Mouse (Mus musculus) MEL (cell line): Measurements from ENCODE around the gene Scn8a.

ENCODE experiments used
- CTCF ChIP-seq, 3 experiments: IDR thresholded peaks in 2 of 3; conservative IDR thresholded peaks in 1 of 3; 2 replicates each; pipeline ENCODE4 v1.5.1; 2011 to 2012; ENCODE audit warnings: low read length in 3 of 3, low read depth in 2 of 3, mild to moderate bottlenecking in 2 of 3, improper control_type of control experiment in 1 of 3, inconsistent platforms in 1 of 3, mixed read lengths in 1 of 3, moderate library complexity in 1 of 3; ENCODE audit not compliant: control insufficient read depth in 1 of 3, insufficient read depth in 1 of 3, poor library complexity in 1 of 3, severe bottlenecking in 1 of 3
- EP300 ChIP-seq, 2 experiments: IDR thresholded peaks; 2 replicates each; pipeline ENCODE4 v1.6.1; 2011; ENCODE audit warnings: improper control_type of control experiment in 2 of 2, low read length in 2 of 2, low read depth in 1 of 2, mild to moderate bottlenecking in 1 of 2
- NRF1 ChIP-seq: IDR thresholded peaks from 2 replicates; pipeline ENCODE4 v1.6.1; 2014; ENCODE audit warnings: low read depth, mild to moderate bottlenecking, inconsistent platforms, low read length, improper control_type of control experiment, moderate library complexity; ENCODE audit not compliant: poor library complexity, insufficient read depth, severe bottlenecking
- TAL1 ChIP-seq: IDR thresholded peaks from 2 replicates; pipeline ENCODE4 v1.6.1; 2012; ENCODE audit warnings: mild to moderate bottlenecking, inconsistent platforms, low read length, moderate library complexity, mixed read lengths
- TBP ChIP-seq: IDR thresholded peaks from 2 replicates; pipeline ENCODE4 v1.8.0; 2011; ENCODE audit warnings: low read depth, low read length, improper control_type of control experiment
- USF1 ChIP-seq: IDR thresholded peaks from 2 replicates; pipeline ENCODE4 v1.6.1; 2014; ENCODE audit warnings: low read depth, mild to moderate bottlenecking, inconsistent platforms, low read length, improper control_type of control experiment, moderate library complexity
- ZC3H11A ChIP-seq: IDR thresholded peaks from 2 replicates; pipeline ENCODE4 v1.6.1; 2012; ENCODE audit warnings: low read depth, mild to moderate bottlenecking, inconsistent platforms, low read length, improper control_type of control experiment

DNA sequence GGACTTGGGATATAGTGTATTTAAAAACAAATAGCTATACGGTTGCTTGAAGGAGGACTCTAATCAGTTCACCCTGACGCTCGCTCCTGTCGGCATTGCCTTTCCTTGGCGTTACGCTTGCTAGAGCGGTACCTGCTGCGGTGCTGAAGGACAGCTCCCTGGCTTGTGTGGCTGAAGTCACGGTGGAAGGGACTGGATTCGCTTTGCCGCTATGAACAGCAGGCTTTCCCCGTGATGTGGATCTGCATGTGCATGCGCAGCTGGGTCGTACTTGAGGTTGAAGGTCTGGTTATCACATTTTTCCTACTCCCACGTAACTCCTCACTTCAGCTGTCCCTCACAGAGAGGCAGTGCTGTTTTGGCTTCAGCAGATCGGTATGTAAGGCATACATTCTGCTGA lies 3.5 kb downstream of the Scn8a start:
- TF ChIP-seq TAL1 (no peak), NRF1 (no peak), TBP (no peak), USF1 (no peak), ZC3H11A (no peak), EP300 (IDR thresholded peaks at IDR 0.05; ENCODE audit: low read depth in 1 of 2, low read length in 2 of 2) (no peak), CTCF (IDR thresholded peaks at IDR 0.05 in 2 of 3, conservative IDR thresholded peaks at IDR 0.05 in 1 of 3; ENCODE audit: control insufficient read depth in 1 of 3, insufficient read depth in 1 of 3, low read depth in 2 of 3, low read length in 3 of 3, poor library complexity in 1 of 3, severe bottlenecking in 1 of 3) (no peak)
